Mouse (Mus musculus) right cerebral cortex, postnatal 36 days (tissue): ENCODE measurements at regions not wholly inside any gene's neighbourhood (a gene's known extent, or its start where the extent isn't known, plus 50 kb on each side); places are given as distances from the start of the nearest gene placed in this dataset.
A peak's percentile ranks its signal among the peaks of the same experiment; 100 is the strongest.

Source experiments
- DNase-seq, 2 experiments: peaks; one replicate each; pipeline ENCODE4 v3.0.0; 2022; ENCODE audit warnings: low spot score in 2 of 2, mixed read lengths in 1 of 2

DNA sequence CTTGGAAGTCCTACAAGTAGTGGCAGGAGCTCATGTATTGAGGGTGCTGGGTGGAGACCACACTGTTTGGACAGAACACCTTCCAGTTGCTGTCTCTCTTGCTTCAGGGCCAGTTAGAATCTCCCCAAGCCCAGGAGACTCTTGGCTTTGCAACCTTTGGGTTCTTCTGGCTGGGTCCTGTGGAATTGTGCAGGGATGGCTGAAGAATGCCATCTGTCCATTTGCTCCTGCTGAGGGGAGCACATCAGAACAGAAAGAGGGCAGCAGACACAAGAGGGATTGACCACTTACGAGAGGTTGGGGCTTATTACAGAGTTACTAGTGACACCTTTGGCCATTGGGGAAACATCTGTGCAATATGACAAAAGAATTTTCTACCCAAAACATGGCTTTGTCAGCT is 145.1 kb downstream of the Rps24 start:
- no peak for DNase-seq

DNA sequence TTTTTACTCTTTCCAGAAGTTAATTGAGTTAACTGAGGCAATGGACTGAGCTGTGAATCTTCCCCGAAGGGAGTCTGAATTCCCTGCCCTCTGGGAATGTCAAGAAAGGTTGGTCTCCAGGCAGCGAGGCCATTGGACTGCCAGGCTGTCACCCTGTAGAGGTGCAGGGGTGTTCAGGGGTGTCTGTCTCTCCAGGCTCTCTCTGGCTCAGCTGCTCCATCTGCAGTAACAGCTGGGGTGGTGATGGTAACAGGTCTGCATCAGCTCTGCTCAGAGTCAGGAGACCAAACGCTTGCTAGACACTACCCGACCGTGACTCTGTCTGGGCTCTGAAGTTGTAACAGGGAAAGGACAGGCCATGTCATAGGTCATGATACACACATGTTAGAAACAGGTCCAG is 154.9 kb downstream of the Rps24 start:
- DNase-seq = no peak

DNA sequence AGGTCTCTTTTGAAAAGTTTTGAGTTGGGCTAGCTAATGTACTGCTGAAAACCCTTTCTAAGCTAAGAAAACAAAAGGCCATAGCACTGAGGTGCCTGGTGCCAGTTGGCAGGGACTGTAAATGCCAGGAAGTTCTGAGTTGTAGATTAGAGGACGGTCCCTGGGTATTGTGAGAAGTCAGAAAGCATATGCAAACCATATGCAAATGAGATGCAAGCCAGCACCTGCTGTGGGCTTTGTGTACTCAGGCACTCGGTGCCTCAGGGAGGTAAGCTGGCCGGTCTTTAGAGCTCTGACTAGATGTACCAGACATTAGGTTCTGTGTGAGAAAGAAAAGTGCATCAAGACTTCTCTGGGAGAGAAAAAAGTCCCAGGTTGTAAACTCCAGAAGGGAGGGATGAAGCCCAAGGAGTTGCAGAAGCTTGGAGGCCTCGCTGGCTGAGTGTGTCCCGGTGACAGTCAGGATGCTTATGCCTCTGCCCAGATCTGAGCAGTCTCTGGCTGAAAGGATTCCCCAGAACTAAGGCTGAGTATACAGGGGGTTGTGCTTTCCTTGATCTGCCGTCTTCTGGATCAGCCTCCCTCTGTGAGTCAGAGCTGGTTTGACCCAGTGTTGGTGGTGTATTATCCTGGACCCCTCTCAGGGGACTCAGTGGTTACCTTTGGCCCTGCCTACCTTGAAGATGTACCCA is 157.3 kb downstream of the Rps24 start:
- no peak for DNase-seq

DNA sequence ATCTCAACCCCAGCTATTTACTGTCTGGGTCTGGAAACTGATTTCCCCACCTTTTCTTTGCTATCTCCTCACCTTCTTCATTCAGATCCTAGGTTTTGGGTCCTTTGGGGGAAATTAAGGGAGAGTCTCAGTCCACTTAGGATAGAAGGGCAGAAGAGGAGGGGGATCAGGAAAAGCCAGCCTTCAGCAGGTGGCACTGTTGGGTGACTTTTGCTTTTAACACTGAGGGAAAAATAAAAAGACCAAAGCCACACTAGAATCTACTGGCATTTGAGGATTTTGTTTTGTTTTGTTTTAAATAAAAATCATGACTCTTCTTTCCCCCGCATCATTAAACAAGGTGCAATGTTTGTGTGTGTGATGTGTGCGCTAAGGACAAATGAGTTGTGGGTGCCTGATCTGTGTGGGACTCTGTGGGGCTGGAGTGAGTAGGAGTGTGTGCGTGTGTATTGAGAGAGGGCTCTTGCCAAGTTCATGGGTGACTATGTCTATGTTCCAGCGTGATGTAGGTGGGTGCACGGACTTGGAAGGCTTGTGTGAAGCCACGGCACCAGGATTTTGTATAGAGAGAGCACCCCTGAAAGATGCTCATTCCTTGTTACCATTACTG is 159.4 kb downstream of the Rps24 start:
- DNase-seq = peak in 1 of 2 experiments; percentile 29

DNA sequence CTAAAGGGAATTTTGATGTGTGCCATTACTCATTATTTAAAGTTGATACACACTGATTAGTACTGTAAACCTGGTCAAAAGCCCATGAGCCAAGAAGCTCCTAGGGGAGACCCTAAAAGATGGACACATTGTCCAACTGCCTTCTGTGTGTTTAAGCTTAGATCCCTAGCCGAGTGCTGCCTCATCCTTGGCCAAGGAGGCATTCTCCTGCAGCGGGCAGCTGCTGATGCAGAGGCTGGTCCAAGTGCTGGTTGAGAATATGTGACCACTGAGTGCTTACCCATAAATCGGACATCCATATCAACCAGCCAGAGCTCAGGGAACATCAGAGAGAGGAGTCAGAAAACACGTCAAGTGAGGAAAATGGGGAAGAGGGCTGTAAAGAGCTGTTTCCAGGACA is 160.8 kb downstream of the Rps24 start:
- no peak for DNase-seq

DNA sequence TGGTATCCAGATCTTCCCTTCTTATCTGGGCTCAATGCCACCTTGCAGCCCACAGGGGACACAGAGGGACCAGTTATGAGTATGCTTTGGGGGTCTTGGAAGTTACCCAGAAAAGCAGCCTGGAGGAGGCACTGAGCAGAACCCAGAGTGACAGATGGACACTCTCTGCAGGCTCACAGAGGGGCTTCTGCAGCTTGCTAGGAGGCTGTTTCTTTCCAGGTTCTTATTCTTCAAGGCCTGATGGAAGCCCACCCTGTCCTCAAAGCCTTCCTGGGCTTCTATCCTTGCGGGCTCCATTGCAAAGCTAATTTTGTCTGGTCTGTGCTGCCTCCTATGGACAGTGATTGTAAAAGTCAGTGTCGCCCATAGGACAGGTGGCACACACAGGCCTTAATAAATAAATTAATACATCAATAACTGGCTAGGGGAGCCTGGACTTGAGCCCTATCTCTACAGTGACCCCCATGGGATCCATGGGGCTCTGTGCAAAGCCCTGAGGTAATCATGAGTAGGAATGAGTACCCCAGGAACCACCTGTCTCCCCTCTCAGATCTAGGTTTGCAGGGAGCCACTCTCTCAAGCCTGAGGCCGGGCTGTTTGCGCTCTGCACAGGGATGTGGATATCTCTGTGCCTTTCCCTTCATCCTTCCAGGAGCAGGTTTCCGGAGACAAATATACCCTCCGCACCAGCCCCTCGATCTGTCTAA is 163.4 kb downstream of the Rps24 start:
- no peak for DNase-seq

DNA sequence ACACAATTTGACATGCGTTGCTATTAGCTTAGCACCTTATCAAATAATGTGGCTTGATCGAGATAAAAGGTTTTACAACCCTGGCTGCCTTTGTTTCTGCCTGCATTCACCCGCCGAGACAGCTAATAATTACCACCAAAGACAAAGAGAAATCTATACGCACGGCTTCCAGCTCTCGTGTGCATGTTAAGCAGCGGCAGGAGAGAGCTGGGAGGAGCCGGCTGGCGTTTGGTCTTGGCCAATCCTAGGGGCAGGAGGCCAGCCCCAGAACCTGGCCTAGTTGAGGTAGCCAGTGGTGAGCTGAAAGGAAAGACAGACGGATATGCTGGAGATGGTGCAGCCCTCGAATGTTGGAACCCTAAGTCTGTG is 164.0 kb downstream of the Rps24 start:
- DNase-seq = no peak

DNA sequence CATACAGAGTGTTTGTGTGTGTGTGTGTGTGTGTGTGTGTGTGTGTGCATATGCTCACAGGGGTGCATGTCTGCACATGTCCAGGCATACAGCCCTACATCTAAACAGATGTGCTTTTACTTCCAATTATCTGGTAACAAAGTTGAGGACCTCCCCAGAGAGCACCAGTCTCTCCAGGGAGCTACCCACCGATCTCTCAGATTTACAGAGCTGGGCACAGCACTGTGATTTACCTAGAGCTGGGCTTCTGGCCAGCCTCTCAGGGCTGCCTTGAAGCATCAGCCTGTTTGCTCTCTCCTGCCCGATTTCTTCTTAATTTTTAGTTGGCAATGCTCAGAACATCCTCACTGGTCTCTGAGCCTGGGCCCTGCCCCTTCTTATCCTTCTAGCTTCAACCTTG is 165.7 kb downstream of the Rps24 start:
- no peak for DNase-seq

DNA sequence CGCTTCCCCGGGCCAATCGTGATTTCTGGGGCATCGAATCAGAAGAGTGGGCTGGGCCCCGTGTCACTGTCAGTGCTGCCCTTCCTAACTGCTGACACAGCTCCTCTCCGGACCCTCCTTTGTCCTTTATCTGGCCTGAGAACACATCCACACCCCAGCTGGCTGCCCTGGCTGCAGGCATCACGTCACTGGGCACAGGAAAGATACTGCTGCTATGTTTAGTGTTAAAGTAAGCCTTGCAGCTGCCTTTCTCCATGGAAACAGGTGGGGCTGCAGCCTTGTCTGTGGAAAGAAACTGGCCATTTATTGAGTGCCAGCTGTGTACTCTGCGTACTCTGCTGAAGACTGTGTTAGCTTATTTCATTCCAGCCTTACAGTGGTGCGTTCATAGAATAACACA is 168.7 kb downstream of the Rps24 start:
- peak in 1 of 2 experiments; percentile 18 for DNase-seq

DNA sequence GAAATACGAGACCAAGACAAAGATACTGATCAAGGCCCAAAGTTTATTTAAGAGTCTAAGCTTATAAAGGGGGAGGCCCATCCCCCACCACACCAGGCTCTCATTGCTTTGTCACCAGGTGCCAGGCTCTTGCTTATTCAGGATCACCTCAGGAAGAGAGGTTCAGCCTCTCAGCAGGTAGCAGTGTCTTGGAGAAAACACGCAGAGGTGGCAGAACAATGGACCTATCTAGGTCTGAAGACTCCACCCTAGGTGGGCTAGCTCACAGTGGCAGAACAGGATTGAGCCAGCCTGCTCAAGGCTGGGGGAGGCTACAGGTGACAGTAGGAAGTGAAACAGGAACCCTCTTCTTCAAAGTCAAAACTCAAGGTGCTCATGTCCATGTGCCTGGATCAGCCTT is 174.9 kb downstream of the Rps24 start:
- no peak for DNase-seq

DNA sequence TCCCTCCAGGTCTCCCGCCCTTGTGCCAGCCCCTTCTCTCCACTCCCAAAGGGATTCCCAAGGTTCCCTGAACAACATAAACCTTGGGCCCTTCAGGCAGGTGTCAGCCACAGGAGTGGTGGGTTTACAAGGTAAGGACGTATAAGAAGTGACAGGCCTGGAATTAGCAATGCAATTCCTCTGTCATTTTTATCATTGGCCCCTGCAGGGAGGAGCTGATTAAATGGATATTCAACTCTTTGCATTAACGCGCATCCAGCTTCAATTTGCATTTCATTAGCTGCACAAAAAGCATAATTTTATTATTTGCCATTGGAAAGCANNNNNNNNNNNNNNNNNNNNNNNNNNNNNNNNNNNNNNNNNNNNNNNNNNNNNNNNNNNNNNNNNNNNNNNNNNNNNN is 178.3 kb downstream of the Rps24 start:
- no peak for DNase-seq
